Mouse (Mus musculus) monocyte, adult 2 months (primary cell): Measurements from ENCODE around the gene Ctbp2.

Experiments used
- DNase-seq, 2 experiments: peaks; one replicate each; pipeline ENCODE4 v3.0.0; 2022; ENCODE audit warnings: low spot score in 2 of 2, low read depth in 1 of 2

Gene Ctbp2

DNA sequence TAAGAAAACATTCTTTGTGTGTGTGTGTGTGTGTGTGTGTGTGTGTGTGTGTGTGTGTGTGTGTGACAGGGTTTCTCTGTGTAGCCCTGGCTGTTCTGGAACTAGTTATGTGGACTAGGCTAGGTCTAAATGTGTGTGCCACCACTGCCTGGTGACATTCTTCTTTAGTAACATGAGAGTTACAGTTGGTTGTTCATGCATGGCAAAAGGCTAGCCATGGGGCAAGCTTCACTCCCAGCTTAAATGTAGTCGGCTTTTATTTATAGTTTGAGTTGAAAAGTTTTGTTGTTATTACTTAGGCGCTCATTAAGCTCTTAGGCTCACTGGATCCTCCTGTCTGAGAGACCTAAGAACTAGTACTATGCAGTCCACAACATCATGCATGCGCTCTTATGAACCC, 159.8 kb downstream of the Ctbp2 start:
- DNase-seq: no peak

DNA sequence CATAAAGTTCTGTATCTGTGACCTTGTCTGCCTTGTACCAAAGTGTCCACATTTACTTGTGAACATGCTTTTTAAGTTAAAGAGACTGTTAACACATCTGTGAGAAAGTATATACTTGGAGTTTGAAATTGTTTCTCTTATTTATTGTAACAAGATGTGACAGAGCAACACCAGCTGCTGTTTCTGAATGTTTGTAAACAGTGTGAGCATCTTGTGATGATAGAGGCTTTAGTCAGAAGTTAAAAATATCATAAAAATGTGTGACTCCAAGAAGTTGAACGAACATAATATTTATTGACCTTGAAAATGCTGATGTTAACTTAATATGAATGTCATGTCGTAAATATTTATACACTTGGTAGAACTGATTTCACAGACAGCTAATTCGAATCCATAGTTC, 173.5 kb downstream of the Ctbp2 start:
- DNase-seq: no peak

DNA sequence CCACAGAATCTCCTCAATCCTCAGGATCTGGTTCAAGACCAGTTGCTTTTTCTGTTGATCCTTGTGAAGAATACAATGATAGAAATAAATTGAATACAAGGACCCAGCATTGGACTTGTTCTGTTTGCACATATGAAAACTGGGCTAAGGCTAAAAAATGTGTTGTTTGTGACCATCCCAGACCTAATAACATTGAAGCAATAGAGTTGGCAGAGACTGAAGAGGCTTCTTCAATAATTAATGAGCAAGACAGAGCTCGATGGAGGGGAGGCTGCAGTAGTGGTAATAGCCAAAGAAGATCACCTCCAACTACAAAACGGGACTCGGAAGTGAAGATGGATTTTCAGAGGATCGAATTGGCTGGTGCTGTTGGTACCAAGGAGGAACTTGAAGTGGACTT, 174.2 kb downstream of the Ctbp2 start:
- DNase-seq: no peak

DNA sequence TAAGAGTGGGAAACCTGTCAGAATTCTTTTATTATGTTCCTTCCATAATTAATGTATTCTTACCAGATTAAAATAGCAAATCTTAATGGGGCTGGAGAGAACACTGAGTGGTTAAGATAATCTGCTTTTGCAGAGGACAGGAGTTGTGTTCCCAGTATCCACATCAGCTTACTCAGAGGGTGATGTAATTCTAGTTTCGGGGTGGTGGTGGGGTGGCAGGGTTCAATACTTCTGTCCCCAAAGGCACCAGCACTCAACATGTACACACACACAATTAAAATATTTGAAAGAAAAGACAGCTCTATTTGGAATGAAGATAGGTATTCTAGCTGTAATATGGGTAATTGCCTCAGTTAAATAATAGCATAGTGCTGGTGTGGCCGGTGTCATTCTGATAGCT, 183.6 kb downstream of the Ctbp2 start:
- DNase-seq: no peak

DNA sequence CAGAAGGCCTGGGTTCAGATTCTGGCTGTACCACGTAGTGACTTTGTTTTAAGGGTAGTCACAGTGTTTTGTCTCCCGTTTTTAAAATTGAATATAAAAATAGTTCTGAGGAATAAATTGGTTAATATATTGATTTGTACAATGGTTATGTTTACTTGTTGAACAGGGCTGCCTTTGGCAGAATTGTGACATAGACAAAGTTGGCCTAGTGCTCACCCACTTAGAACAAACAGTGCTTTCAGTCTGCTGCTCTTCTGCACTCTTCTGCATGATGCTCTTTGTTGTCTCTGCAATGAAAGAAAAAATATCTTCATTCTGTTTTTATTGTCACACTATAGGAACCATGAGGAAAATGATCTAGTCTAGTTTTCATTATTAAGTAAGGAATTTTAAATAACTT, 185.0 kb downstream of the Ctbp2 start:
- no peak for DNase-seq
